Mouse (Mus musculus) liver, adult 2 months (tissue): ENCODE measurements at regions not wholly inside any gene's neighbourhood (a gene's known extent, or its start where the extent isn't known, plus 50 kb on each side); places are given as distances from the start of the nearest gene placed in this dataset.

Experiments
- CTCF ChIP-seq: fragments of 200-500 bp; IDR thresholded peaks from 2 replicates; pipeline ENCODE4 v1.5.1; 2011; ENCODE audit warnings: low read depth, low read length, control low read depth
- POLR2A ChIP-seq: fragments of 200-500 bp; IDR thresholded peaks from 2 replicates; pipeline ENCODE4 v1.6.1; 2011; ENCODE audit warnings: low read length, control low read depth; ENCODE audit not compliant: insufficient read depth; ENCODE audit errors: extremely low read depth

DNA sequence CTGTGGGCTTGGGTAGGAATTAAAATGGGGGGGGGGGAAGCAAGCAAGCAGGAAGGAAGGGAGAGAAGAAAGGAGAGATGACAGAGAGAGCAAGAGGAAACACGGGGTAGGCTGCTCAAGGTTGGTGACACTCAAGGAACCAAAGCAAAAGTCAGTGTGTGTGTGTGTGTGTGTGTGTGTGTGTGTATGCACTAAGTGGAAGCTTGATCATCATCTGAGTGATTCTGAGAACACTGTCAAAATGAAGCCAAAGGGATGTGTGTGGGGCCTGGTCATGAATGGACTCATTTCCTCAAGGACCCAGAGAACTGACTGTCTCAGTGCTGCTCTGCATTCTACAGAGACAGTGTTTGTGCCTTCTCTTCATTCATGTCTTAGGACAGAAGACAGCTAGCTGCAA is 84.8 kb upstream of the Gm47985 start:
- TF ChIP-seq CTCF (no peak), POLR2A (no peak)
